Mouse (Mus musculus) cerebellum, adult 2 months (tissue): ENCODE measurements at regions not wholly inside any gene's neighbourhood (a gene's known extent, or its start where the extent isn't known, plus 50 kb on each side); places are given as distances from the start of the nearest gene placed in this dataset.

Experiments used
- CTCF ChIP-seq: fragments of 200-500 bp; IDR thresholded peaks from 2 replicates; pipeline ENCODE4 v1.5.1; 2011; ENCODE audit warnings: low read depth, mild to moderate bottlenecking, control low read depth, low read length, moderate library complexity, borderline replicate concordance; ENCODE audit not compliant: insufficient read depth
- POLR2A ChIP-seq: fragments of 200-500 bp; IDR thresholded peaks from 2 replicates; pipeline ENCODE4 v1.6.1; 2011; ENCODE audit warnings: low read length, control low read depth, borderline replicate concordance; ENCODE audit not compliant: insufficient read depth

- TF ChIP-seq CTCF (no peak), POLR2A (no peak)
Observed at GRCm38 (mm10) chr8:53954476-53955158, 122.8 kb upstream of the Vegfc start.
